Mouse (Mus musculus): ENCODE data around the gene Tmem240. TPM values are rescaled to one million over a fixed set of nuclear protein-coding genes. Genes with fewer than 3 reads are reported as not detected.

Tmem240 gene
- polyA plus RNA-seq, 1 experiment: 68.5 TPM

GRCm38 (mm10) chr4:155762357-155762756 is 27.8 kb downstream of the Tmem240 start:
- no peak for TF ChIP-seq POLR2A (IDR thresholded peaks at IDR 0.05; ENCODE audit: extremely low read depth, insufficient read depth, low read length)
- TF ChIP-seq CTCF (IDR thresholded peaks at IDR 0.05; ENCODE audit: extremely low read depth, insufficient read depth, low read length): no peak
- Histone ChIP-seq H3K27ac (ENCODE audit: insufficient read depth, low read length) (no peak overlapping the region), H3K4me1 (ENCODE audit: control insufficient read depth, insufficient read depth, low read length) (peaks cover 2% of the 10 kb centered on the region; the same call in 1 of the 2 replicates), H3K4me3 (ENCODE audit: insufficient read depth, low read length) (no peak overlapping the region)

GRCm38 (mm10) chr4:155769496-155769879 is 34.9 kb downstream of the Tmem240 start:
- Histone ChIP-seq H3K4me1 (ENCODE audit: control insufficient read depth, insufficient read depth, low read length) (no peaks in the 10 kb centered on the region), H3K4me3 (ENCODE audit: insufficient read depth, low read length) (peak overlapping the region; percentile 42), H3K27ac (ENCODE audit: insufficient read depth, low read length) (no peak overlapping the region)
- TF ChIP-seq CTCF (IDR thresholded peaks at IDR 0.05; ENCODE audit: extremely low read depth, insufficient read depth, low read length) (no peak), POLR2A (IDR thresholded peaks at IDR 0.05; ENCODE audit: extremely low read depth, insufficient read depth, low read length) (no peak)

- peak overlapping the region; percentile 31; the same call in 1 of the 2 replicates for H3K27ac ChIP-seq (ENCODE audit: insufficient read depth, low read length)
- H3K4me3 ChIP-seq (ENCODE audit: insufficient read depth, low read length): peak overlapping the region; percentile 42
- TF ChIP-seq CTCF (IDR thresholded peaks at IDR 0.05; ENCODE audit: extremely low read depth, insufficient read depth, low read length): peak; percentile 74
- peak; percentile 48; the same call in 1 of the 2 replicates for TF ChIP-seq POLR2A (IDR thresholded peaks at IDR 0.05; ENCODE audit: extremely low read depth, insufficient read depth, low read length)
- H3K4me1 ChIP-seq (ENCODE audit: control insufficient read depth, insufficient read depth, low read length): 0 out of 2 replicates have a peak, but pooled peaks cover 1% of the 10 kb centered on the region
Measured at GRCm38 (mm10) chr4:155769880-155770512, 35.4 kb downstream of the Tmem240 start.

GRCm38 (mm10) chr4:155770626-155771025 is 36.0 kb downstream of the Tmem240 start:
- TF ChIP-seq POLR2A (IDR thresholded peaks at IDR 0.05; ENCODE audit: extremely low read depth, insufficient read depth, low read length): no peak
- no peak for TF ChIP-seq CTCF (IDR thresholded peaks at IDR 0.05; ENCODE audit: extremely low read depth, insufficient read depth, low read length)
- Histone ChIP-seq H3K27ac (ENCODE audit: insufficient read depth, low read length) (0 out of 2 replicates have a peak overlapping the region, but pooled peaks have one; percentile 31), H3K4me1 (ENCODE audit: control insufficient read depth, insufficient read depth, low read length) (peaks cover 4% of the 10 kb centered on the region; the same call in 1 of the 2 replicates), H3K4me3 (ENCODE audit: insufficient read depth, low read length) (peak overlapping the region; percentile 42; the same call in 1 of the 2 replicates)

- TF ChIP-seq POLR2A (IDR thresholded peaks at IDR 0.05; ENCODE audit: extremely low read depth, insufficient read depth, low read length) (no peak), CTCF (IDR thresholded peaks at IDR 0.05; ENCODE audit: extremely low read depth, insufficient read depth, low read length) (no peak)
- no peak overlapping the region for H3K27ac ChIP-seq (ENCODE audit: insufficient read depth, low read length)
- peaks cover 5% of the 10 kb centered on the region for H3K4me1 ChIP-seq (ENCODE audit: control insufficient read depth, insufficient read depth, low read length)
- no peak overlapping the region for H3K4me3 ChIP-seq (ENCODE audit: insufficient read depth, low read length)
Measured at GRCm38 (mm10) chr4:155771706-155772105, 37.1 kb downstream of the Tmem240 start.

GRCm38 (mm10) chr4:155772786-155773185 is 38.2 kb downstream of the Tmem240 start:
- Histone ChIP-seq H3K27ac (ENCODE audit: insufficient read depth, low read length) (no peak overlapping the region), H3K4me1 (ENCODE audit: control insufficient read depth, insufficient read depth, low read length) (peaks cover 9% of the 10 kb centered on the region), H3K4me3 (ENCODE audit: insufficient read depth, low read length) (no peak overlapping the region)
- TF ChIP-seq CTCF (IDR thresholded peaks at IDR 0.05; ENCODE audit: extremely low read depth, insufficient read depth, low read length) (no peak), POLR2A (IDR thresholded peaks at IDR 0.05; ENCODE audit: extremely low read depth, insufficient read depth, low read length) (no peak)

- Histone ChIP-seq H3K4me1 (ENCODE audit: control insufficient read depth, insufficient read depth, low read length) (peaks cover 9% of the 10 kb centered on the region), H3K27ac (ENCODE audit: insufficient read depth, low read length) (no peak overlapping the region), H3K4me3 (ENCODE audit: insufficient read depth, low read length) (peak overlapping the region; percentile 31; the same call in 1 of the 2 replicates)
- TF ChIP-seq CTCF (IDR thresholded peaks at IDR 0.05; ENCODE audit: extremely low read depth, insufficient read depth, low read length) (no peak), POLR2A (IDR thresholded peaks at IDR 0.05; ENCODE audit: extremely low read depth, insufficient read depth, low read length) (no peak)
Measured at GRCm38 (mm10) chr4:155773335-155774078, 38.9 kb downstream of the Tmem240 start.

- H3K4me1 ChIP-seq (ENCODE audit: control insufficient read depth, insufficient read depth, low read length): peaks cover 9% of the 10 kb centered on the region
- H3K27ac ChIP-seq (ENCODE audit: insufficient read depth, low read length): peak within 1 kb of the TSS; percentile 61
- peak within 1 kb of the TSS; percentile 31 for H3K4me3 ChIP-seq (ENCODE audit: insufficient read depth, low read length)
- TF ChIP-seq CTCF (IDR thresholded peaks at IDR 0.05; ENCODE audit: extremely low read depth, insufficient read depth, low read length): no peak
- TF ChIP-seq POLR2A (IDR thresholded peaks at IDR 0.05; ENCODE audit: extremely low read depth, insufficient read depth, low read length): peak; percentile 96
Measured at GRCm38 (mm10) chr4:155774280-155774754, 39.7 kb downstream of the Tmem240 start, which contains the start of gene Vwa1. TSS of gene Vwa1 (minus strand) at chr4:155774698.

- Histone ChIP-seq H3K27ac (ENCODE audit: insufficient read depth, low read length) (peak overlapping the region; percentile 61), H3K4me3 (ENCODE audit: insufficient read depth, low read length) (peak overlapping the region; percentile 31; the same call in 1 of the 2 replicates), H3K4me1 (ENCODE audit: control insufficient read depth, insufficient read depth, low read length) (peaks cover 9% of the 10 kb centered on the region)
- TF ChIP-seq CTCF (IDR thresholded peaks at IDR 0.05; ENCODE audit: extremely low read depth, insufficient read depth, low read length): no peak
- TF ChIP-seq POLR2A (IDR thresholded peaks at IDR 0.05; ENCODE audit: extremely low read depth, insufficient read depth, low read length): no peak
Measured at GRCm38 (mm10) chr4:155774971-155775740, 40.6 kb downstream of the Tmem240 start.
